Mouse (Mus musculus) hindbrain, embryonic 12.5 days (tissue): Measurements from ENCODE around the gene Retreg1. TPM values are rescaled to one million over a fixed set of nuclear protein-coding genes. Genes with fewer than 3 reads are reported as not detected.
A peak's percentile ranks its signal among the peaks of the same experiment; 100 is the strongest.
"Not testable (repeated sequence)": the region's sequence is repeated elsewhere in the genome, so short reads cannot be mapped to it uniquely, and the experiment has no call there.

Experiments
- ATAC-seq: fragments of 200-750 bp; cut with Nextera tagmentation; 2 replicates; pipeline ENCODE4 v1.8.0; 2017; ENCODE audit warnings: moderate TSS enrichment; ENCODE audit not compliant: low FRiP score
- H3K27ac ChIP-seq: fragments of 300-500 bp; sonication (generic); 2 replicates; pipeline ENCODE4 v1.5.1; 2016; ENCODE audit warnings: mild to moderate bottlenecking
- H3K27me3 ChIP-seq: fragments of 300-500 bp; sonication (generic); 2 replicates; pipeline ENCODE4 v1.6.1; 2016; ENCODE audit warnings: mild to moderate bottlenecking
- H3K36me3 ChIP-seq: fragments of 300-500 bp; sonication (generic); 2 replicates; pipeline ENCODE4 v1.6.1; 2016; ENCODE audit warnings: mild to moderate bottlenecking
- H3K4me1 ChIP-seq: fragments of 300-500 bp; sonication (generic); 2 replicates; pipeline ENCODE4 v1.6.1; 2016
- H3K4me2 ChIP-seq: fragments of 300-500 bp; sonication (generic); replicated peaks from 2 replicates; pipeline ENCODE4 v1.6.1; 2016; ENCODE audit warnings: mild to moderate bottlenecking
- H3K4me3 ChIP-seq: fragments of 300-500 bp; sonication (generic); 2 replicates; pipeline ENCODE4 v1.5.1; 2016; ENCODE audit warnings: mild to moderate bottlenecking
- H3K9ac ChIP-seq: fragments of 300-500 bp; sonication (generic); 2 replicates; pipeline ENCODE4 v1.6.1; 2016; ENCODE audit warnings: mild to moderate bottlenecking, moderate library complexity
- H3K9me3 ChIP-seq: fragments of 300-500 bp; sonication (generic); replicated peaks from 2 replicates; pipeline ENCODE4 v1.6.1; 2016; ENCODE audit warnings: mild to moderate bottlenecking
- WGBS: fragments of 180-500 bp; shearing (Covaris S2); methylation state at CpG from one replicate; pipeline ENCODE4 v1.1.7; 2016; 5-methylcytosine and 5-hydroxymethylcytosine counted together
- microRNA-seq: library from miRNA; unstranded; fragments of <30 nt; microRNA quantifications from one replicate; pipeline ENCODE4, GENCODE M21; 2017
- polyA plus RNA-seq: library from polyadenylated mRNA; unstranded; fragments of >200 nt; fragmentation: Nextera tagmentation; extraction: Ambion mirVana; gene quantifications from 2 replicates; pipeline ENCODE4 v1.2.1, GENCODE M21; 2016

Gene Retreg1
- polyA plus RNA-seq, 1 experiment from 2014 or later = 4.5 TPM

DNA sequence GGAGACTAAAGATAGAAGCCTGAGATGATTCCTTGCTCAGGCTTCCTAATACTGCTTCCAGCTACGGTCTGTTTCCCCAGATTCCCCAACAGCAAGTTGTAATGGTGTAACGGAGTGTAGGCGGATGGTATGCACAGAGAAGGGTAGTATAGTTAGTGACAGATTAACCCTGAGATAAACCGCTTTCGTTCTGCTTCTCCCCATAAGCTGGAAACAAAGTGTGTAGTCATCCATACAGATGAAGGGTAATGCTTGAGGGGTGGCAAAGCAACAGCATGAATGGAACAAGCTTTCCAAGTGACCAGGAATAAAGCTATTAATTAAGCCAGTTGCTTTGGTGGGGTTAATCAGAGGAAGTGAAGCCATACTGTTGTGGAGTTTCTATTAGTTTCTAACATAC is 156.6 kb downstream of the Retreg1 start:
- H3K4me1 ChIP-seq, H3K4me2 ChIP-seq, H3K27ac ChIP-seq, H3K27me3 ChIP-seq, H3K9ac ChIP-seq, ATAC-seq, H3K4me3 ChIP-seq, H3K9me3 ChIP-seq: not testable (repeated sequence)
- WGBS = 38% methylated on average over 5 of the region's 5 CpGs
- H3K36me3 ChIP-seq = peaks cover 17% of the 10 kb centered on the region

GRCm38 (mm10) chr15:26008621-26009020 is 165.6 kb downstream of the Retreg1 start:
- Histone ChIP-seq H3K27ac (no peak overlapping the region), H3K9ac (no peak overlapping the region), H3K4me2 (no peak overlapping the region), H3K36me3 (no peaks in the 10 kb centered on the region), H3K4me1 (no peaks in the 10 kb centered on the region), H3K27me3 (no peaks in the 10 kb centered on the region), H3K9me3 (no peaks in the 10 kb centered on the region), H3K4me3 (no peak overlapping the region)
- WGBS = 75% methylated on average over 3 of the region's 3 CpGs
- ATAC-seq = no peak

DNA sequence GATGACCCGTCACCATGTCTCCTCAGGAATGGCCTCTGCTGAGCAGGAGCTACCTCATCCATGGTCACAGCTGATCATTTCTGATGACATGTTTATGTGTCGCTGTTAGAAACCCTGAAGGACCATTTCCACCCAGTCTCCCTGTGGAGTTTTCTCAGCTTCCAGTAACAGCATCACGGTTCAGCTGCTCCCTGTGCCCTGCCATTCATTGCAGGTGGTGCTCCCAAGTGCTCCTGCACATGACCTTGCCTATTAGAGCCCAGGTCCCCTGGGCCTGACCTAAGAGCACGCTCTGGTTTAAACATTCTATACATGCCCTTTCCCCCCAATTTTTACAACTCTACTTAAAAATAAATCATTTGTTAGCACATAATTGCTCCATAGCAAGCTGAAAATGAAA is 169.9 kb downstream of the Retreg1 start:
- 55% methylated on average over 4 of the region's 4 CpGs for WGBS
- Histone ChIP-seq H3K27me3 (no peaks in the 10 kb centered on the region), H3K9me3 (no peaks in the 10 kb centered on the region), H3K4me2 (no peak overlapping the region), H3K9ac (no peak overlapping the region), H3K4me1 (no peaks in the 10 kb centered on the region), H3K4me3 (no peak overlapping the region), H3K36me3 (no peaks in the 10 kb centered on the region), H3K27ac (no peak overlapping the region)
- no peak for ATAC-seq

GRCm38 (mm10) chr15:26015979-26016665 is 173.1 kb downstream of the Retreg1 start:
- no peak overlapping the region for H3K9ac ChIP-seq
- no peak overlapping the region for H3K27ac ChIP-seq
- H3K4me2 ChIP-seq = peak overlapping the region; percentile 33; the same call in 1 of the 2 replicates
- no peak overlapping the region for H3K4me3 ChIP-seq
- H3K4me1 ChIP-seq = no peaks in the 10 kb centered on the region
- no peaks in the 10 kb centered on the region for H3K36me3 ChIP-seq
- peak; percentile 78 for ATAC-seq
- H3K27me3 ChIP-seq = no peaks in the 10 kb centered on the region
- WGBS = 28% methylated on average over 14 of the region's 14 CpGs
- H3K9me3 ChIP-seq = no peaks in the 10 kb centered on the region

DNA sequence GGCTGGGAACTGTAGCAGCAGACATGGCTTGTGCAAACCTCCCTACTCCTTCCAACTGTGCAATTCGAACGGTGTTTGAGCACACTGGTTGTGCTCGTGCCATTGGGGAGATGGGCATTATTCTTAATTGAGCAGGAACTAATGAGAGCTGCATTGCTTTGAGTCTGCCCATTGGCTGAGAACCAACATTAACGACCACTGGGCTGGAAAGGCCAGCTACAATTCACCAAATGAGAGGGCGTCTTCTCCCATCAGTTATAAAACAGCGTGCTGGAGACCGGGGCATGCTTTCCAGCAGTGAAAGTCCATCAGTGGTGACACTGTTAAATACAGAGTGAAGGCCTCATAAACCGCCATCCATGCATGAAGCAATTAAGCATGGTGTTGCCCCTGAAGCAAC is 178.7 kb downstream of the Retreg1 start:
- Histone ChIP-seq H3K4me2 (no peak overlapping the region), H3K9ac (no peak overlapping the region), H3K27me3 (no peaks in the 10 kb centered on the region), H3K36me3 (no peaks in the 10 kb centered on the region), H3K27ac (no peak overlapping the region), H3K9me3 (no peaks in the 10 kb centered on the region), H3K4me3 (no peak overlapping the region), H3K4me1 (peaks cover 3% of the 10 kb centered on the region; the same call in 1 of the 2 replicates)
- peak; percentile 50 for ATAC-seq
- 44% methylated on average over 8 of the region's 8 CpGs for WGBS

GRCm38 (mm10) chr15:26022636-26023035 is 179.7 kb downstream of the Retreg1 start:
- WGBS = 84% methylated on average over 5 of the region's 5 CpGs
- Histone ChIP-seq H3K27ac (no peak overlapping the region), H3K9me3 (no peaks in the 10 kb centered on the region), H3K9ac (no peak overlapping the region), H3K27me3 (no peaks in the 10 kb centered on the region), H3K36me3 (no peaks in the 10 kb centered on the region), H3K4me1 (peaks cover 3% of the 10 kb centered on the region; the same call in 1 of the 2 replicates), H3K4me3 (no peak overlapping the region), H3K4me2 (no peak overlapping the region)
- no peak for ATAC-seq

Small RNA genes lying within 50 kb of the gene (microRNA-seq; reads per million reads assigned to microRNA genes)
- not detected for gene Mir7212

Other genes starting within 250 kb of the Retreg1 start
- 42.0 and 42.6 TPM in 2 replicates for gene Myo10, start 220.7 kb upstream of the Retreg1 start, polyA plus RNA-seq
- 38.4 and 44.3 TPM in 2 replicates for gene Zfp622, start 141.2 kb downstream of the Retreg1 start, polyA plus RNA-seq